Mouse (Mus musculus) lung, adult 2 months (tissue): ENCODE measurements around the gene Wdr5.

Experiments used
- CTCF ChIP-seq: fragments of 200-500 bp; IDR thresholded peaks from 2 replicates; pipeline ENCODE4 v1.5.1; 2011; ENCODE audit warnings: mild to moderate bottlenecking, low read length, control low read depth; ENCODE audit not compliant: insufficient read depth
- POLR2A ChIP-seq: fragments of 200-500 bp; IDR thresholded peaks from 2 replicates; pipeline ENCODE4 v1.6.1; 2011; ENCODE audit warnings: low read depth, mild to moderate bottlenecking, control low read depth, low read length, borderline replicate concordance; ENCODE audit errors: extremely low read depth

DNA sequence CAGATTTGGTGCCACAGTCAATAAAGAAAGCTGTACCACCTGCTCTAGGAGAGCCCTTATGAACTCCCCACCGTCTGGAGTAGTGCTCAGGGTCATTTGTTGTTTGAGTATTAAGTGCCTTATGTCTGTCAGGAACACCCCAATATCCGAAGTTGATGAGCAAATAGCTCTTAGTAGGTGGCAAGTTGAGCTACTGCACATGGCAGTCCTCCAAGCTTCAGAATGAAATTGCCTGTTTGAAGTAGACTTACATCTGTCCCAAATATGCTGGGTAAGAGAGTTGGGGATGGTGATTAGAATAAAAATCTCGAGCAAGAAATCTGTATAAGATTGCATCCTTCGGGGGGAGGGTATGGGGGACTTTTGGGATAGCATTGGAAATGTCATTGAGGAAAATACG is 24.4 kb downstream of the Wdr5 start:
- TF ChIP-seq POLR2A (no peak), CTCF (no peak)
